Mouse (Mus musculus): ENCODE measurements around the gene Ctf1. TPM values are rescaled to one million over a fixed set of nuclear protein-coding genes. Genes with fewer than 3 reads are reported as not detected.
"Not testable (repeated sequence)": the region's sequence is repeated elsewhere in the genome, so short reads cannot be mapped to it uniquely, and the experiment has no call there.

Gene Ctf1
- polyA plus RNA-seq, 1 experiment from 2014 or later: 10.2 TPM

- peak; percentile 36 for ATAC-seq (ENCODE audit: low FRiP score)
- Histone ChIP-seq H3K4me1 (peaks cover 16% of the 10 kb centered on the region), H3K4me3 (peak overlapping the region; percentile 29), H3K36me3 (no peaks in the 10 kb centered on the region), H3K9ac (peak overlapping the region; percentile 53), H3K9me3 (replicated peaks) (no peaks in the 10 kb centered on the region), H3K27ac (no peak overlapping the region), H3K4me2 (replicated peaks) (peak overlapping the region; percentile 56), H3K27me3 (peaks cover 6% of the 10 kb centered on the region; the same call in 1 of the 2 replicates)
- 1% methylated on average over 41 of the region's 41 CpGs for WGBS
Measured at GRCm38 (mm10) chr7:127716992-127717391, 4.5 kb downstream of the Ctf1 start.

- no peak overlapping the region for H3K4me3 ChIP-seq
- no peak overlapping the region for H3K4me2 ChIP-seq (replicated peaks)
- H3K9ac ChIP-seq: no peak overlapping the region
- peaks cover 7% of the 10 kb centered on the region for H3K4me1 ChIP-seq
- 84% methylated on average over 6 of the region's 6 CpGs for WGBS
- no peaks in the 10 kb centered on the region for H3K36me3 ChIP-seq
- H3K27me3 ChIP-seq: peaks cover 6% of the 10 kb centered on the region; the same call in 1 of the 2 replicates
- no peaks in the 10 kb centered on the region for H3K9me3 ChIP-seq (replicated peaks)
- ATAC-seq (ENCODE audit: low FRiP score): no peak
- H3K27ac ChIP-seq: no peak overlapping the region
Measured at GRCm38 (mm10) chr7:127718339-127718738, 5.8 kb downstream of the Ctf1 start.

GRCm38 (mm10) chr7:127719258-127719657, 6.7 kb downstream of the Ctf1 start:
- Histone ChIP-seq H3K9me3 (replicated peaks) (no peaks in the 10 kb centered on the region), H3K27ac (no peak overlapping the region), H3K4me1 (peaks cover 7% of the 10 kb centered on the region), H3K27me3 (peaks cover 6% of the 10 kb centered on the region; the same call in 1 of the 2 replicates), H3K36me3 (no peaks in the 10 kb centered on the region), H3K4me2 (replicated peaks) (no peak overlapping the region), H3K9ac (no peak overlapping the region), H3K4me3 (no peak overlapping the region)
- 90% methylated on average over 6 of the region's 6 CpGs for WGBS
- no peak for ATAC-seq (ENCODE audit: low FRiP score)

GRCm38 (mm10) chr7:127725490-127725889, 13.0 kb downstream of the Ctf1 start:
- Histone ChIP-seq H3K4me1 (no peaks in the 10 kb centered on the region), H3K9me3 (replicated peaks) (no peaks in the 10 kb centered on the region), H3K4me3 (no peak overlapping the region), H3K36me3 (no peaks in the 10 kb centered on the region), H3K4me2 (replicated peaks) (no peak overlapping the region), H3K27ac (no peak overlapping the region), H3K27me3 (0 out of 2 replicates have a peak, but pooled peaks cover 3% of the 10 kb centered on the region), H3K9ac (no peak overlapping the region)
- ATAC-seq (ENCODE audit: low FRiP score): no peak
- 51% methylated on average over 2 of the region's 2 CpGs for WGBS

DNA sequence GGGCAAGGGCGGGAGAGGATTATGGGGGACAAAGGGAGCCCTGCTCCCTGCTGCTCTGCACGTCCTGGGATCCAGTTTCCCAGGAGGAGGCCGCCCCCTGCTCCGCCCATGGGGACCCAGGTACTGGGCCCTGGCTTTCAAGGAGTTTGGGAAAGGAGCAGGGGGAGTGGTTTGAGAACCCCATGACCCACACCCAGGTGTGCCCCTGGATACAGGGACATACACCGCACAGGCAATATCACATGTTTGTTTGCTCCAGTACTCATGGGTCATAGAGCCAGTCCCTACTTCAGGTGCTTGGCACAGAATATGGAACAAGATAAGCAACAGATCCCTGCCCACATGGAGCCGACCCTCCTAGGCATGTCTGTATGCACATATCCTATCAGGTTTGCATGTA, 13.4 kb downstream of the Ctf1 start:
- no peak for ATAC-seq (ENCODE audit: low FRiP score)
- Histone ChIP-seq H3K4me1 (no peaks in the 10 kb centered on the region), H3K36me3 (no peaks in the 10 kb centered on the region), H3K27me3 (0 out of 2 replicates have a peak, but pooled peaks cover 3% of the 10 kb centered on the region), H3K9ac (no peak overlapping the region), H3K4me2 (replicated peaks) (no peak overlapping the region), H3K9me3 (replicated peaks) (no peaks in the 10 kb centered on the region), H3K4me3 (no peak overlapping the region), H3K27ac (no peak overlapping the region)
- WGBS: 55% methylated on average over 6 of the region's 6 CpGs

- H3K9ac ChIP-seq: no peak overlapping the region
- H3K4me2 ChIP-seq (replicated peaks): no peak overlapping the region
- H3K4me3 ChIP-seq: no peak overlapping the region
- no peaks in the 10 kb centered on the region for H3K36me3 ChIP-seq
- H3K4me1 ChIP-seq: no peaks in the 10 kb centered on the region
- H3K9me3 ChIP-seq (replicated peaks): no peaks in the 10 kb centered on the region
- H3K27ac ChIP-seq: no peak overlapping the region
- 90% methylated on average over 7 of the region's 7 CpGs for WGBS
- 0 out of 2 replicates have a peak, but pooled peaks cover 3% of the 10 kb centered on the region for H3K27me3 ChIP-seq
- no peak for ATAC-seq (ENCODE audit: low FRiP score)
Measured at GRCm38 (mm10) chr7:127727898-127728297, 15.4 kb downstream of the Ctf1 start.

- Histone ChIP-seq H3K36me3 (no peaks in the 10 kb centered on the region), H3K4me1 (no peaks in the 10 kb centered on the region), H3K27ac (no peak overlapping the region), H3K4me3 (no peak overlapping the region), H3K27me3 (0 out of 2 replicates have a peak, but pooled peaks cover 3% of the 10 kb centered on the region), H3K9ac (no peak overlapping the region), H3K9me3 (replicated peaks) (no peaks in the 10 kb centered on the region), H3K4me2 (replicated peaks) (no peak overlapping the region)
- 75% methylated on average over 4 of the region's 4 CpGs for WGBS
- no peak for ATAC-seq (ENCODE audit: low FRiP score)
Measured at GRCm38 (mm10) chr7:127730170-127730569, 17.6 kb downstream of the Ctf1 start.

DNA sequence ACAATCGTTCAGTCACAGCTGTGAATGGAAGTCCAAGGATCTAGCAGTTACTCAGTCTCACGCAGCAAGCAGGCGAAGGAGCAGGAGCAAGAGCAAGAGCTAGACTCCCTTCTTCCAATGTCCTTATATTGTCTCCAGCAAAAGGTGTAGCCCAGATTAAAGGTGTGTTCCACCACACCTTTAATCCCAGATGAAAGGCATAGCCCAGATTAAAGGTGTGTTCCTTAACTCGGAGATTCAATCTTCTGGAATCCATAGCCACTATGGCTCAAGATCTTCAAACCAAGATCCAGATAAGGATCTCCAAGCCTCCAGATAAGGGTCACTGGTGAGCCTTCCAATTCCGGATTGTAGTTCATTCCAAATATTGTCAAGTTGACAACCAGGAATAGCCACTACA, 19.5 kb downstream of the Ctf1 start, which contains the start of gene Ctf2:
Gene Ctf2, minus strand, starts transcription at position 101 of the 400 bp plus-strand sequence.
- not testable (repeated sequence) for H3K4me1 ChIP-seq; H3K9me3 ChIP-seq (replicated peaks); H3K9ac ChIP-seq; H3K4me2 ChIP-seq (replicated peaks); H3K36me3 ChIP-seq; H3K27me3 ChIP-seq; H3K4me3 ChIP-seq; H3K27ac ChIP-seq; ATAC-seq (ENCODE audit: low FRiP score)
- WGBS: 100% methylated on average over 1 of the region's 5 CpGs

DNA sequence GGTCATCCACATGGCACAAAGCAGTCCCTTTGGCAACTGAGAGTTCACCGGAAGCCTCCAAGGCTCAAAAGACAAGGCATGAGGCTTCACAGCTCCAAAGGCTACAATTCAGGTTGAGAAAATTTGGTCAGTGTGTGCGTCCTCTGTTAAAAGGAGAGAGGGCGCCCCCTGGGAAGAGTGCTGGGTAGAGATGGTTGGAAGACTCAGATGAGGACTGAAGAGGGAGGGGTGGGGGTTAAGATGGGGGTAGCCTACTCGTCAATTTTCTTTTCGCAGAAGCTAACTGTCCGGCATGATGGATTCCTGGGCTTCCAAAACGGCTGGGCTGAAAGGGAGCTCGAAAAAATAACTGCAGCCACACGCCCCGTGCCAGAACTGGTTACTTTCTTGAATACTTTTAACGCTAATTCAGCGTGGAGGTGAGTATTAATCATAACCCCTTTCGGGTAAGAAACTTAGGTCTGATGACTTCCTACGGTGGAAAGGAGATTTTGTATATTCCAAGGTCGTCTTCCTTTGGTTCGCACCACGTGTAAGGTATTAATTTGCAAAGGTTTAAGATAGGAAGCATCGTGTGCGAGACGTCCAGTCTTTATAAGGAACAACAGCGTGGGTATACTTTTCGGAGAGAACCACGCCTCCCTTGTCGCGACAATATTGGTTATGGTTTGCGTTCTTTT, 32.0 kb downstream of the Ctf1 start, which contains the start of gene Fbxl19:
Gene Fbxl19, plus strand, starts transcription at position 178 of the 680 bp plus-strand sequence.
- Histone ChIP-seq H3K4me3 (peak within 1 kb of the TSS; percentile 94), H3K27me3 (no peaks in the 10 kb centered on the region), H3K9ac (peak within 1 kb of the TSS; percentile 51), H3K4me1 (peaks cover 20% of the 10 kb centered on the region), H3K27ac (peak within 1 kb of the TSS; percentile 92), H3K4me2 (replicated peaks) (peak within 1 kb of the TSS; percentile 68), H3K9me3 (replicated peaks) (no peaks in the 10 kb centered on the region), H3K36me3 (peaks cover 16% of the 10 kb centered on the region)
- ATAC-seq (ENCODE audit: low FRiP score): no peak
- under 1% methylated on average over 26 of the region's 26 CpGs for WGBS

DNA sequence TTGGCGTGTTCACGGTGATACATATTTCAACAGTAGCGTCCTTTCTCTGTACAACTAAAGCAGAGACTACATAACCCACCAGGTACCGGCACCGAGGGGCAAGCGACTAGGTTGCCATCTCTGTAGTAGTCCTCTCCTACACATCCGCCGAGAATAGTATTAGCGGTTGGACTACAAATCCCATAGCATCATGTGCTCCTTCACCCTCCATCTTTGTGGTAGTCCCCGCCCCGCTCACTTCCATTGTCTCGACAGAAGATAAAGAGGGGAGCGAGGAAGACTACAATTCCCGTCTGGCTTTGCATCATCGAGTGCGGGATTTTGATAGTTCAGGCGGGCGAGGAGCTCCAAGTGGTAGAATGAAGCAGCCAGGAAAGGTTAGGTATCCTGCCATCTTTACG, 32.7 kb downstream of the Ctf1 start:
- Histone ChIP-seq H3K9ac (peak overlapping the region; percentile 51), H3K27ac (peak overlapping the region; percentile 92), H3K27me3 (no peaks in the 10 kb centered on the region), H3K4me2 (replicated peaks) (peak overlapping the region; percentile 68), H3K4me1 (peaks cover 20% of the 10 kb centered on the region), H3K9me3 (replicated peaks) (no peaks in the 10 kb centered on the region), H3K4me3 (peak overlapping the region; percentile 94), H3K36me3 (peaks cover 24% of the 10 kb centered on the region)
- ATAC-seq (ENCODE audit: low FRiP score): peak; percentile 88
- WGBS: 0% methylated on average over 19 of the region's 19 CpGs

GRCm38 (mm10) chr7:127745652-127746493, 33.3 kb downstream of the Ctf1 start:
- peak overlapping the region; percentile 68 for H3K4me2 ChIP-seq (replicated peaks)
- H3K4me3 ChIP-seq: peak overlapping the region; percentile 94
- peak overlapping the region; percentile 96 for H3K9ac ChIP-seq
- H3K36me3 ChIP-seq: peaks cover 30% of the 10 kb centered on the region
- ATAC-seq (ENCODE audit: low FRiP score): peak; percentile 89
- H3K4me1 ChIP-seq: peaks cover 20% of the 10 kb centered on the region
- under 1% methylated on average over 39 of the region's 39 CpGs for WGBS
- no peaks in the 10 kb centered on the region for H3K9me3 ChIP-seq (replicated peaks)
- no peaks in the 10 kb centered on the region for H3K27me3 ChIP-seq
- H3K27ac ChIP-seq: peak overlapping the region; percentile 92
